Mouse (Mus musculus): ENCODE measurements at regions not wholly inside any gene's neighbourhood (a gene's known extent, or its start where the extent isn't known, plus 50 kb on each side); places are given as distances from the start of the nearest gene placed in this dataset.

DNA sequence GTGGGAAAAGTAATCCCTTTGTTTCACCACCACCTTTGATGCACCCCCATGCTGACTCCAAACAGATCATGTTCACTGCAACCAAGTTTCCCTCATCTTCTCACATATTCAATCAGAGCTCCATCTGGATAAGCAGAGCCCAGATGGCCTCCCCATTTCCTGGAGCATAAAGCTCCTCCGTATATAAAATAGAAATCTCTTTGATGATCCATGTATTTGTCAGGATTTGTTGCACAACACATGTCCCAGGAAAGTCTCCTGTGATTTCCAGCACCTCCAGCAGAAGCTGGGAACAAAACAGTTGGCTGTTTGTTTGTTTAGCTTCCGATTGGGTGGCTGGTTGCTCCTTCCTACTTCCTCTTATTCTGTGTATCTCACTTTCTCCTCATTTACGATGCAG, 364.9 kb downstream of the Mllt3 start:
- TF ChIP-seq POLR2A (IDR thresholded peaks at IDR 0.05; ENCODE audit: extremely low read depth, insufficient read depth, low read length) (no peak), CTCF (IDR thresholded peaks at IDR 0.05; ENCODE audit: extremely low read depth, insufficient read depth, low read length) (no peak)
